Mouse (Mus musculus) heart, postnatal 0 days (tissue): ENCODE measurements around the gene Snx1. TPM values are rescaled to one million over a fixed set of nuclear protein-coding genes. Genes with fewer than 3 reads are reported as not detected.

ENCODE experiments used
- ATAC-seq: fragments of 200-750 bp; cut with Nextera tagmentation; 2 replicates; pipeline ENCODE4 v1.8.0; 2017; ENCODE audit warnings: low read depth, moderate number of reproducible peaks, moderate library complexity; ENCODE audit not compliant: insufficient read depth
- DNase-seq: peaks from one replicate; pipeline ENCODE4 v3.0.0-alpha.2; 2016; ENCODE audit warnings: low spot score
- H3K27ac ChIP-seq: fragments of 300-500 bp; sonication (generic); 2 replicates; pipeline ENCODE4 v1.5.1; 2014; ENCODE audit warnings: low read depth, mild to moderate bottlenecking
- H3K27me3 ChIP-seq: fragments of 300-500 bp; sonication (generic); 2 replicates; pipeline ENCODE4 v1.6.1; 2014; ENCODE audit warnings: low read length, mixed read lengths; ENCODE audit not compliant: control insufficient read depth, insufficient read depth
- H3K36me3 ChIP-seq: fragments of 300-500 bp; sonication (generic); replicated peaks from 2 replicates; pipeline ENCODE4 v1.6.1; 2014; ENCODE audit warnings: low read length, mixed read lengths; ENCODE audit not compliant: control insufficient read depth, insufficient read depth
- H3K4me1 ChIP-seq: fragments of 300-500 bp; sonication (generic); 2 replicates; pipeline ENCODE4 v1.6.1; 2014; ENCODE audit warnings: antibody characterized with exemption; ENCODE audit not compliant: control insufficient read depth, insufficient read depth
- H3K4me2 ChIP-seq: fragments of 300-500 bp; sonication (generic); 2 replicates; pipeline ENCODE4 v1.6.1; 2014; ENCODE audit warnings: low read depth, mild to moderate bottlenecking, low read length, moderate library complexity
- H3K4me3 ChIP-seq: fragments of 300-500 bp; sonication (generic); 2 replicates; pipeline ENCODE4 v1.5.1; 2014; ENCODE audit warnings: low read depth, low read length
- H3K9ac ChIP-seq: fragments of 300-500 bp; sonication (generic); replicated peaks from 2 replicates; pipeline ENCODE4 v1.6.1; 2014; ENCODE audit warnings: low read depth, low read length, mixed read lengths
- H3K9me3 ChIP-seq: fragments of 300-500 bp; sonication (generic); replicated peaks from 2 replicates; pipeline ENCODE4 v1.6.1; 2016; ENCODE audit warnings: low read length; ENCODE audit not compliant: control insufficient read depth
- CTCF ChIP-seq: IDR thresholded peaks from 2 replicates; pipeline ENCODE4 v1.5.1; 2016; ENCODE audit warnings: antibody characterized with exemption, control low read depth, low read depth
- EP300 ChIP-seq: IDR thresholded peaks from 2 replicates; pipeline ENCODE4 v1.6.1; 2016; ENCODE audit warnings: antibody characterized with exemption, low read depth
- WGBS: fragments of 180-500 bp; shearing (Covaris S2); extraction: QIAGEN DNeasy Blood & Tissue Kit; methylation state at CpG from one replicate; pipeline ENCODE4 v1.1.7; 2014; 5-methylcytosine and 5-hydroxymethylcytosine counted together
- polyA plus RNA-seq: library from polyadenylated mRNA; unstranded; fragments of >200 nt; fragmentation: Nextera tagmentation; extraction: Ambion mirVana; gene quantifications from 2 replicates; pipeline ENCODE4 v1.2.1, GENCODE M21; 2015
- total RNA-seq: library from RNA; depleted of rRNA; stranded (reverse); fragments of >200 nt; gene quantifications from 2 replicates; pipeline ENCODE4 v1.2.3, GENCODE M21; 2014; ENCODE audit warnings: low replicate concordance

The Snx1 gene
- total and polyA plus RNA-seq, 2 experiments from 2014 or later = 44.6 to 63.4 TPM

GRCm38 (mm10) chr9:66121421-66121820 is 5.0 kb downstream of the Snx1 start:
- no peak overlapping the region for H3K27ac ChIP-seq
- no peaks in the 10 kb centered on the region for H3K27me3 ChIP-seq
- ATAC-seq (no peak), DNase-seq (no peak)
- no peaks in the 10 kb centered on the region for H3K36me3 ChIP-seq
- H3K4me2 ChIP-seq = no peak overlapping the region
- H3K4me1 ChIP-seq = peaks cover 11% of the 10 kb centered on the region
- TF ChIP-seq EP300 = no peak
- no peak for TF ChIP-seq CTCF
- no peaks in the 10 kb centered on the region for H3K9me3 ChIP-seq
- no peak overlapping the region for H3K4me3 ChIP-seq
- no peak overlapping the region for H3K9ac ChIP-seq

GRCm38 (mm10) chr9:66120945-66121344 is 5.4 kb downstream of the Snx1 start:
- Histone ChIP-seq H3K4me2 (no peak overlapping the region), H3K4me3 (no peak overlapping the region), H3K36me3 (no peaks in the 10 kb centered on the region), H3K4me1 (peaks cover 11% of the 10 kb centered on the region), H3K9ac (no peak overlapping the region), H3K27me3 (no peaks in the 10 kb centered on the region), H3K27ac (no peak overlapping the region), H3K9me3 (no peaks in the 10 kb centered on the region)
- no peak for DNase-seq
- 69% methylated on average over 3 of the region's 3 CpGs for WGBS
- no peak for TF ChIP-seq CTCF
- no peak for TF ChIP-seq EP300
- ATAC-seq = no peak

DNA sequence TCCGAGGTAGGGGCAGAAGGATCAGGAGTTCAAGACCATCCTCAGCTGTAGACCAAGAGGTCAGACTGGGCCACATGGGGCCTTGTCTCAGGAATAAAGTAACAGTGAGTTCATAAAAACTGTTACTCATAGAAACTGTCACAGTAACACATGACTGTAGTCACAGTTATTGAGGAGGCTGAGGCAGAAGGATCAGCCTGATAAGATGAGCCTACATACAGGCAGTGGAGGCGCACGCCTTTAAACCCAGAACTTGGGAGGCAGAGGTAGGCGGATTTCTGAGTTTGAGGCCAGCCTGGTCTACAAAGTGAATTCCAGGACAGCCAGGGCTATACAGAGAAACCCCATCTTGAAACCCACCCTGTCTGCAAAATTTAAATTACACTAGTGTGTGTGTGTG is 6.3 kb downstream of the Snx1 start:
- Histone ChIP-seq H3K4me2 (no peak overlapping the region), H3K4me1 (peaks cover 5% of the 10 kb centered on the region; the same call in 1 of the 2 replicates), H3K36me3 (no peaks in the 10 kb centered on the region), H3K4me3 (no peak overlapping the region), H3K27ac (no peak overlapping the region), H3K9me3 (no peaks in the 10 kb centered on the region), H3K9ac (no peak overlapping the region), H3K27me3 (no peaks in the 10 kb centered on the region)
- TF ChIP-seq CTCF (no peak), EP300 (no peak)
- 89% methylated on average over 4 of the region's 4 CpGs for WGBS
- DNase-seq = no peak
- no peak for ATAC-seq

DNA sequence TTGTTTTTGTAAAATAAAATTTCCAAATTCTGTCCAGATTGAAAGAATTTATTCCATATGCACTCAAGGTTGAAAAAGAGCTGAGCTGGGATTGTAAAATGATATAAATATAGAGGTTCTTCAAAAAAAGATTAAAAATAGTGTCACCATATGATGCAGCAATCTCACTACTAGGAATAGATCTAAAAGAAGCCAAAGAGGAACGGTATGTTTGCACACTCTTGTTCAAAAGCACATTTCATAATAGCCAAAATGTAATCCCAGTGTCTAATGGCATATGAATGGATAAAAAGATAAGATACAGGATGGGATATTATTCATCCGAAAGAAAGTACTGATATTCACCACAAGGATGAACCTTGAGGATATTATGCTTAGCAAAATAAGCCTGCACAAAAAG is 6.9 kb downstream of the Snx1 start:
- Histone ChIP-seq H3K36me3 (no peaks in the 10 kb centered on the region), H3K4me1 (peaks cover 5% of the 10 kb centered on the region; the same call in 1 of the 2 replicates), H3K9ac (no peak overlapping the region), H3K4me2 (no peak overlapping the region), H3K4me3 (no peak overlapping the region), H3K9me3 (no peaks in the 10 kb centered on the region), H3K27me3 (no peaks in the 10 kb centered on the region), H3K27ac (no peak overlapping the region)
- 76% methylated on average over 2 of the region's 2 CpGs for WGBS
- DNase-seq (no peak), ATAC-seq (no peak)
- TF ChIP-seq CTCF (no peak), EP300 (no peak)

DNA sequence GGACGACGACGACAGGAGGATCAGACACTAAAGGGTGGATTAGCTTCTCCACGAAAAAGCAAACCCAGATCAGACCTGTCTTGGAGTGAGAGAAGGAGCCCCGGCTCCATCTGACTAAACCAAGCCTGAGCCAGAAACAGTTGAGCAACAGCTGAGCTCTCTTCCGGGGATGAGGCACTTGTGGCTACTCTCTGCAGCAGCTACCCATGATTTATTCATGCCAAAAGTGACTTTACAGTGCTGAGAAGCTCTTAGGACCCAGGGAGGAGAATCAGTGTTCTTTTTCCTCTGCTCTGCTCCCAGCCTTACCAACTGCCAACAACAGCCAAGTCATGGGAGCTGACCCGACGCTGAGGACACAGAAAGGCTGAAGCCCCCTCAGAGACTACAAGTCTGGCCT is 9.5 kb downstream of the Snx1 start:
- no peak overlapping the region for H3K4me3 ChIP-seq
- H3K4me1 ChIP-seq = no peaks in the 10 kb centered on the region
- 58% methylated on average over 8 of the region's 8 CpGs for WGBS
- H3K4me2 ChIP-seq = no peak overlapping the region
- H3K27ac ChIP-seq = no peak overlapping the region
- DNase-seq (no peak), ATAC-seq (no peak)
- H3K27me3 ChIP-seq = no peaks in the 10 kb centered on the region
- no peak for TF ChIP-seq CTCF
- TF ChIP-seq EP300 = no peak
- H3K9me3 ChIP-seq = no peaks in the 10 kb centered on the region
- H3K9ac ChIP-seq = no peak overlapping the region
- H3K36me3 ChIP-seq = peaks cover 6% of the 10 kb centered on the region; the same call in 1 of the 2 replicates

DNA sequence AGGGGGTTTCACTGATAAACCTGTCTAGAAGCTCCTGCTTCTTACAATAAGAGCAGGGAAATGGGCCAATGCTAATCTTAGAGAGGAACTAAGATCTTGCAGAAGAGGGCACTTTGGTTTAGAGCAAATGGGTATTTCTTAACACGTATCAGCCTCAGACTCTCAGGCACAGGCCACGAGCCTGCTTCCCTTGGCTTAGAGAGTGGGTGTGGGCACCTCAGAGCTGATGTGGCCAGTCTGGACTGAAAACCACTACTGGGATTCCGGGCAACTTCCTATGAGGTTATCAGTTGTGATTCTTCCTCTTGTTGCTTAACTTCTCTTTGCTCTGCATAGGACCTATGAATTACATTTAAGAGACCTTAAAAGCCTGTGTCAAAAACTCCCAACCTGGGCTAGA is 12.0 kb downstream of the Snx1 start:
- Histone ChIP-seq H3K36me3 (peaks cover 9% of the 10 kb centered on the region), H3K4me1 (no peaks in the 10 kb centered on the region), H3K9ac (no peak overlapping the region), H3K4me3 (no peak overlapping the region), H3K27me3 (no peaks in the 10 kb centered on the region), H3K27ac (no peak overlapping the region), H3K4me2 (no peak overlapping the region), H3K9me3 (no peaks in the 10 kb centered on the region)
- WGBS = 76% methylated on average over 3 of the region's 3 CpGs
- DNase-seq = no peak
- TF ChIP-seq EP300 (no peak), CTCF (no peak)
- ATAC-seq = no peak
